Mouse (Mus musculus): Measurements from ENCODE around the gene Fam160a2.

GRCm38 (mm10) chr7:105334004-105334403 is 65.8 kb downstream of the Fam160a2 start, which contains the start of gene Olfr690:
- TF ChIP-seq CTCF (IDR thresholded peaks at IDR 0.05; ENCODE audit: low read depth, low read length) (no peak), POLR2A (IDR thresholded peaks at IDR 0.05; ENCODE audit: extremely low read depth, insufficient read depth, low read length) (no peak)

Data from liver, adult 2 months (tissue).